Mouse (Mus musculus) liver, adult 2 months (tissue): ENCODE results near the gene Dvl2.

Source experiments
- CTCF ChIP-seq: fragments of 200-500 bp; IDR thresholded peaks from 2 replicates; pipeline ENCODE4 v1.5.1; 2011; ENCODE audit warnings: low read depth, low read length, control low read depth
- POLR2A ChIP-seq: fragments of 200-500 bp; IDR thresholded peaks from 2 replicates; pipeline ENCODE4 v1.6.1; 2011; ENCODE audit warnings: low read length, control low read depth; ENCODE audit not compliant: insufficient read depth; ENCODE audit errors: extremely low read depth

GRCm38 (mm10) chr11:70057805-70058204, 57.4 kb downstream of the Dvl2 start:
- TF ChIP-seq CTCF (no peak), POLR2A (no peak)
